Mouse (Mus musculus) bone marrow, adult 2 months (tissue): ENCODE measurements around the gene Zscan29.

ENCODE experiments used
- CTCF ChIP-seq: fragments of 200-500 bp; IDR thresholded peaks from 2 replicates; pipeline ENCODE4 v1.5.1; 2011; ENCODE audit warnings: low read length, control low read depth; ENCODE audit not compliant: control insufficient read depth, insufficient read depth
- POLR2A ChIP-seq: fragments of 200-500 bp; IDR thresholded peaks from 2 replicates; pipeline ENCODE4 v1.6.1; 2011; ENCODE audit warnings: low read depth, mild to moderate bottlenecking, control low read depth, low read length, borderline replicate concordance; ENCODE audit not compliant: control insufficient read depth

DNA sequence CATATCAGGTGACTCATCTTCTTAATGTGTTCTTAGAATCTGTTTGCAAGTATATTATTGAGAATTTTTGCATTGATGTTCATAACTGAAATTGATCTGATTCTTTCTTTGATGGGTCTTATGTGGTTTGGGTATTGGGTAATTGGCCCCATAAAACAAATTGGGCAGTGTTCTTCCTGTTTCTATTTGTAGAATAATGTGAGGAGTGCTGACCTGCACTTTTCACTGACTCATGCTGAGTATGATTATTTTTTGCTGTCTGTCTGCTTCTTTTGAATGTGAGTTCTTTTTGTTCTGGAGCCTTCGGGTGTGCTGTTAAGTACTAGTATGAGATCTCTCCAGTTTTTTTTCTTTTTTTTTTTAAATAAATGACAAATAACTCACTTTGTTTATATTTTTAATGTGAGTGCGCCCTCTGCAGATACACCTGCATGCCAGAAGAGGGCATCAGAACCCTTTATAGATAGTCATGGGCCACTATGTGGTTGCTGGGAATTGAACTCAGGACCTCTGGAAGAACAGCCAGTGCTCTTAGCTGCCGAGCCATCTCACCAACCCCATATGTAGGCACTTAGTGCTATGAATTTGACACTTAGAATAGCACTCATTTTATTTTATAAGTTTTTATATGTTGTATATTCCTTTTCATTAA is 8.0 kb upstream of the Zscan29 start:
- TF ChIP-seq CTCF: no peak
- TF ChIP-seq POLR2A: no peak
